Mouse (Mus musculus) T-helper 2 cell (primary cell): Measurements from ENCODE around the gene Rabepk.
"Not testable (repeated sequence)": the region's sequence is repeated elsewhere in the genome, so short reads cannot be mapped to it uniquely, and the experiment has no call there.

Source experiments
- in situ Hi-C: fragments of 300-600 bp; cut with MboI, MseI; formaldehyde crosslinking; loops from one replicate; pipeline ENCODE4 v1.15.1; 2025; ENCODE audit warnings: high pct_unique_total_duplicates

Rabepk gene

DNA sequence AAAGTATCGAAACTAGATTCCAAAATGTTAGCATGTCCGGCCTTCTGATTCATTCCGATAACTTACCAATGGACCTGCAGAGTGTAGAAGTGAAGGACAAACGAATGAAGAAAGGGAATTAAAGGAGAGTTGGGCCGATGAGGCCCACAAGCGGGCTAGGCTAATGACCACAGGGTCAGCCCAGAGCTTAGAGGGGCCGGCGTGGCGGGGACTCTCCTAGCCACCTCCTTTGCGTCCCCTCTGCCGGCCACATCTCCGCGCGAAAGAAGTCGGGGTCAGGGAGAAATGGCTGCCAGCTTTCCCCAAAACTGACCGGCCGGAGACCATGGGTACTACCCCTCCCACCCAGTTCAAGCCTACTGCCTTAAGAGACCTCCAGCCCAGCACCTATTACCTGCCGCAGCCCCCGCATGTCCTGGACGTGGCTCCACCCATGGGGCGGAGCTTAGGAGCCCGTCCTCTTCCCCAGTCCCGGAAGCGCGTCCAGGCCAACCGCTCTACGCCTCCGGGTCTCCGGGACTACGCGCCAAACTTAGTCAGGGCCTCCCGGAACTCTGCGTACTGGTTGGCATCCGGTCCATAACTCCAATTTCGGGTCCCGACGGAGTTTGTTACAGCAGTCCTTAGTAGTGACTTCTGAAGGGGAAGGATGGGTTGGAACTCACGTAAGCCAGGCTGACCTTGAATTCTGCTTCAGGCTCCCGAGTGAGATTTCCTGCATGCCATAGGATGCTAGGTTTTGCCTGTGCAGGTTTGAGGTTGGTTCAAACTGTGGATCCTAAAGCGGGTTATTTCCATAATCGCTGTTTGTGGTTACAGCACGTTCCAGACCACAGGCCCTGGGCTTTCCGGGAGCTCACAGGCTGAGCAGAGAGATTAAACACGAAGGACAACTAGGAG is at the start of gene Rabepk:
TSS of gene Rabepk (minus strand) at position 556 of the 900 bp plus-strand sequence.
- in situ Hi-C loops, result loop anchor here (10.0 kb wide), 1 partner anchor 165 kb away; the partner anchor contains the start of gene Traf1

DNA sequence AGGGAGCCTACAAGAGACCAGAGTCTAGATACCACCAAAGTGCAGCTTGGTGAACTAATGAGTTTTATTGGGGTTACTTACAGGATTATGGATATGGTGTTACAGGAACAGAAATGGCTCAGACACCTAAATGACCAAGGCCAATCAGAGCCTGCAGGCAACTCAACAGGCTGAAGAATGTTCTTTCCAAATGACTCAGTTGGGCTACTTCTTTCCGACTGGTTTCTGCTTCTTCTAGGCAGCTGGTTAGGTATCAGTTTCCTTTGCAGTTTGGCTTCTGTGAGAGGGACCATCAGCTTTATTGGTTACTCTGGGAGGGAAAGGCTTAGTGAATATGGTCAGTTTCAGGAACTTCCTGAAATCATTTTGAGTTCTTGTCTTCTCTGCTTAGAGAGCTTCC is 48.0 kb upstream of the Rabepk start:
- in situ Hi-C loops, result no loop called here

DNA sequence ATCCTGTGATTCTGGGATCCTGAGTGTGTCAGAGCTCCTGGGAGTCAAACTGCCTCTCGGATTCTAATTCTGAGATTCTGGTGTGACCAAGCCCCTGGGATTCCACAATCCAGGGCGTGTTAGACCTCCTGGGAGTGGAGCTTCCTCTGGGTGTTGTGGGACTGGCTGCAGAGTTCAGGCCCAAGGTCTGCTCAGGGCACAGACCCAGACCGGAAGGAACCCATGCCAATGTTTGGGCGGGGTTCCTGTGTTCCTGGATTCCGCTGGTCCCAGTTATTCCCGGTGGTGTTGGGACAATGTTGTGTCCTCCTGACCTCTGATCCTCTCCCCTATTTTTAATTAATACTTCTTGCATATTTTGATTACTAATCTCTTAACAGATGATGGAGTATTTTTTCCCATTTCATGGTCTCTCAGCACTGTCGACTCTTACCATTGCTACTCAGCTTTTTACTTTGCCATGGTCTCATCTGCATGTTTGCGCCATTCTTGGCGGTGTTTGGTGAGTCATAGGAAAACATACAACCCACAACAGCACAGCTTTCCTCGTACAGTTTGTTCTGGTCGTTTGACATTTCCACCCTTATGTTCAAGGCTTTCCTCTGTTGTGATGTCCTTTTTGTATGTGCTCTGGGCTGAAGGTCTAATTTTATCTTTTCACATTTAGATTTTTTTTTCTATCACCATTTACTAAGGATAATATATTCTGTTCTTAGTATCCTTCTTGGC is 43.7 kb upstream of the Rabepk start:
- in situ Hi-C loops, result no loop called here

DNA sequence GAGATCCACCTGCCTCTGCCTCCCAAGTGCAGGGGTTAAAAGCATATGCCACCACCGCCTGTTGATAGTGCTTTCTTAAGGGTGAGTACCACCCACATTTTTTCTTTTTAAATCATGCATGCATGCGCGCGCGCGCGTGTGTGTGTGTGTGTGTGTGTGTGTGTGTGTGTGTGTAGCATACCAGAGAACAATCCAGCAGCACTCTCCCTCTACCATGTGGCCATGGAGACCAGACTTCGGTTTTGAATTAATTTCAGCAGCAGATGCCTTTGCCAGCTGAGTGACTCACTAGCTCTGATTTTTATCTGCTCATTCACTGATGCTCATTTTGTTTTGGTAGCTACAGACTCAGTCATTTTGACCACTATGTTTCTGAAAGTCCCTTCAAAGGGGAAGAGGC is 42.0 kb upstream of the Rabepk start:
- in situ Hi-C loops, result no loop called here

DNA sequence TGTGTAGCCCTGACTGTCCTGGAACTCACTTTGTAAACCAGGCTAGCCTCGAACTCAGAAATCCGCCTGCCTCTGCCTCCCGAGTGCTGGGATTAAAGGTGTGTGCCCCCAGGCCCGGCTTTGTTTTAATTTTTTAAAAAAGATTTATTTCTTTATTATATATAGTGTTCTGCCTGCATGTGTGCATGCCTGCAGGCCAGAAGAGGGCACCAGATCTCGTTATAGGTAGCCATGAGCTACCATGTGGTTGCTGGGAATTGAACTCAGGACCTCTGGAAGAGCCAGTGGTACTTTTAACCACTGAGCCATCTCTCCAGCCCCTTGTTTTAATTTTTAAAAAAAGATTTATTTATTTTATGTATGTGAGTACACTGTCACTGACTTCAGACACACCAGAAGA is 40.4 kb upstream of the Rabepk start:
- in situ Hi-C loops, result not testable (repeated sequence)

DNA sequence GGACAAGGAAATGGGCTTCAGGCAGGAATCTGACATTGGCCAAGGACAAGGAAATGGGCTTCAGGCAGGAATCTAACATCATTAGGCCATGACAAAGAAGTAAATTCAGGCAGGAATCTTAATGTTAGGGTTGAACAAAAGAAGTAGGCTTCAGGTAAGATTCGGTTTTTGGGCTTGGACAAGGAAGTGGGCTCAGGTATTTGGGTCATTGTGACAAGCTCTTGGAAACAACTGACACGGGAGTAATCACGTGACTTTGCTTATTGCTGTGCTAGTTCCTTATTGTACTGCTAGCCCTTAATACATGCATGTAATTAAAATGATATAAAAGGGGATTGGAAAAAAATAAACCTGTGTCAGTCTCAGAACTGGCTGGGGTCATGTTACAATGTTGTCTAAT is 36.0 kb upstream of the Rabepk start:
- in situ Hi-C loops, result no loop called here

DNA sequence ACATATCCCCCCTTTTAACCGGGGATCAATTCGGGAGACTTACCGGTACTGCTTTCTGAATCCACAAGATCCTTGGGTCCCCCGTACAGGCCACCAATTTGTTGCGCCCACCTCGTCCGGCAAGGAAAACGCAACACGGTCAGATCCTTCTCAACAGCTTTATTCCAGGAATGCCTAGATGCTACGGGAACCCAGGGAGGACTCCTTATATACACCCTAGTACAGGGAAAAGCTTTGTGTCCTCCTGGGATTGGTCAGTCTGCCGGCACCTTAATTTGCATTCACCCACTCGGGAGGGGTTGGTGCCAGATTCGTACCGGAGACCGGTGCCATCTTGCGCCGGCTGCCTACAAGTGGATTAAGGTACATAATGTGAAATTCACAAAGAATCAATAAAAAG is 33.9 kb upstream of the Rabepk start:
- in situ Hi-C loops, result no loop called here

DNA sequence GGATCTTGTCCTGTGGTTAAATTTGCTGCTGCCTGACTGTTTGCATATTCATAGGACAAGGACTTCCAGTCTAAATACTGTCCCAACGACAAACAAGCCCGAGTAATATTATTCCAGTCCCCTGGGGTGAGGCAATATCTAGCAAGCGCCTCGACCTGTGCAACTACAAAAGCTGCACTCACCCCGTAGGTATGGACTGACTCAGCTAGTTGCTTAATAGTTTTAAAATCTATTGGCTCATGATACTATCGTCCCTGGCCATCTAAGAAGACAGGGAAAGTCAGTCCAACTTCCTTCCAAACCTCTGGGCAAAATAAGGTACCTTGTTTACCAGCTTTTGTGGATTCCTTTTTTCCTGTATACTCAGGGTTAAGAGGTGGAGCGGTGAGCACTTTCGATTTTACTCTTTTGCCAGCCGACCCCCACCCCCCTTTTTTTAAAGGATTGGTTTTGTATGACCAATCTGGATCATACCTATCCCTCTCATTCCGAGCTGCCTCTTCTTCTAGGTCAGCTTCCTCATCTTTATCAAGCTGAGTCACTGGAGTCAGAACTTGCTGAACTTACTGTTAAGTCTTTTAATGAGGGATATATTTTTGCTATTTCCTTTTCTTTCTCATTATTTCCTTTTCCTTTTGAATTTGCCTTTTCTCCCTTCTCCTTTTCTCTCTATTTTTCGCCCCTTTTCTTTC is 33.2 kb upstream of the Rabepk start, which contains the start of gene Gm34653:
TSS of gene Gm34653 (plus strand) at position 242 of the 692 bp plus-strand sequence.
- in situ Hi-C loops, result not testable (repeated sequence)

DNA sequence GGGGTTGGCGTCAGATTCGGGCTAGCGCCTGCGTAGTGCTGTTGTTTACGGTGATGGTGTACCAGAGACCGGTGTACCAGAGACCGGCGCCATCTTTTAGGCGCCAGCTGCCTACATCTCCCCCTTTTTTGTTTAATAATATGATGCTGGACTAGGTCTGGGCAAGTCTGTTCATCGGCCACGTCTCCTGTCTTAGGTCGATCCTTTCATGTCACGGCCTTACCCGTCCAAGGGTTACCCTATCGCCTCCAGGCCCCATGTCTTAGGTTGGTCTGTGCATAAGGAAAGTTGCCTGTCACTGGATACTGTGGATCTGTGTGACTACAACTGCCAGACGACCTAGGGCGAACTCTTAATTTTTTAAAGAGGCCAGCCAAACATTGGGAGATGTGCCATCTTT is 30.4 kb upstream of the Rabepk start:
- in situ Hi-C loops, result not testable (repeated sequence)

DNA sequence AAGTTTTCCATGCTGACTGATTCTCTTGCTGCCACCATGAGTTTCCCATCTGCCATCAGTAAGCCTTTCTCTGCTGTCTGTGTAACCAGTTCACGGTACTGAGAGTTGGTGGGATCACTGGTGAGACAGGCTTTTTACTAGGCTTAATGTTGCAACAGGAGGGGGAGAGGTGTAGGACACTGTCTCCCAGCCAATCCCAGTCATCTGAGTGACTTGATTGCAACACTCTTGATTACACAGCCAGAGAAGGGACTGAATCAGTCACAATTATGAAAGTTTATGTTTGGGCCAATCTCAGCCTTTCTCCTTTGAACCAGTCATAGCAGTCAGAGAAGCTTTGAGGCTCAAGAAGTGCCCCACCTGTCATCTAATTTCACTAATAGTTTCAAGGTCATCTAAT is 28.3 kb upstream of the Rabepk start:
- in situ Hi-C loops, result no loop called here

DNA sequence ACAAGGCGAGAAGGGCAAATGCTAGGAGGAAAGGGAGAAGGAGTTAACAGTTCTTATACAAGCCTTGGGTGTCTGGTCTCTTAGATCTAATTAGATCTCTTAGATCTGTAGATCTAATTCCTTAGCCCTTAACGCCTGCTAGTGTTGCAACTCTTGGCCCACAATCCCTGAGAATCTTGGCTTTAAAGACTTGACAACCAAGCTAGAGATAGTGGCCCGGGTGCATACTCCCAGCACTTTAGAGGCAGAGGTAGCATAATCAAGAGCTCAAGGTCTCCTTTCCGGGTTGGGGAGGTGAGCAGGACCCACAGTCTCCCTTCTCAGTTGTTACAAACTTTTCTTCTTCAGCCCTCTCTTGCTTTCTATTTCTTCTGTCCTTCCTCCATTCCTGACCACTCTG is 27.9 kb upstream of the Rabepk start:
- in situ Hi-C loops, result no loop called here

DNA sequence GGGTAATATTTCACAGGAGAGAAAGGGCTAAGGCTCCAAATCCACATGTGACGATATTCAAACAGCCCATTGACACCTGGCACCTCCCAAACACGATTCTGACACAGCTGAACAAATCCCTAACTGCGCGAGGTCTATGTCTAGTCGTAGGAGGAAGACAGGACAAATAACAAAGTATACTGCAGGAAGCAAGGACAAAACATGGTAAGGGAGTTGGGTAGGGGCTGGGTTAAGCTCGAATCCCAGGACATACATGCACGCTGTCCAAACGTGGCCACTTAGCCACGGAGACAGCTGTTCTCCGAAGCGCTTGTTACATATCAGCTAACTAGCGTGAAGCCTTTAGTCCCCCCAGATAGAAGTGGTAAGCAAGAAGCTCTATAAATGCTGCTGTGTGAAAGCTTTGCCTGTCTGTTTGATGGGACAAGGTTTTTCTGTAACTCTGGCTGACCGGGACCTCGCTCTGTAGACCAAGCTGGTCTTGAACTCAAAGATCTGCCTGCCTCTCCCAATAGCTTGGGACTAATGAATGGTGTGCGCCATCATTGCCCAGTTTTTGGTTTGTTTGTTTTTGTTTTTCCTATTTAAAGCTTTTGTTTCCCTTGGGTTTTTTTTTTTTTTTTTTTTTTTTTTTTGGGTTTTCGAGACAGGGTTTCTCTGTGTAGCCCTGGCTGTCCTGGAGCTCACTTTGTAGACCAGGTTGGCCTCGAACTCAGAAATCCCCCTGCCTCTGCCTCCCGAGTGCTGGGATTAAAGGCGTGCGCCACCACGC is 26.9 kb upstream of the Rabepk start:
- in situ Hi-C loops, result no loop called here

DNA sequence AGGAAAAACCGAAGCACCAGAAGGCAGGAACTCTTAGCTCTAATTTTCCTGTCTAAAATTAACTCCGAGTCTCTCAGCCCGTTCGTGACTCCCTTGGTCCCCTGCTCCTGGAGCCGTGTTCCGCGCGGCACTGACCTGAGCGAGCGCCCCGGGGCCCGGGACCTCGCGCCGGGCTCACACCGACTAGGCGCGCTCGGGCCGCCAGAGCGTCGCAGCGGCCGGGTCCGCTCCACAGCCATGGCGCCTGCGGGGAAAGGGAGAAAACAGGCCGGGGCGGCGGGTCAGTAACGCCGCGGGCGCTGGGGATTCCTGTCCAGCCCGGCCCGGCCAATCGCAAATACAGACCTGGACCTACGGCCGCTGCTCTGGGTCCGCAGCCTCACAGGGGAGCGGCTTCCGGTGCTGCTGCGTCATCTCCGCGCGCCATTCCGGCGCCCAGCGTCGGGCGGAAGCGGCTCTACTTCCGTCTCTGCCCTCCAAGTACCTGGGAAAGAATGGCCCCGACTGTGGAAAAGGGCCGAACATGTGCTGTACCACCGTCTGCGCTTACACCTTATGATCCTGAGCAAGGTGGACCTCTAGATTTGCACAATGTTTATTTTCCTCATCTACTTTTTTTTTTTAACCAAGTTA is 26.2 kb upstream of the Rabepk start, which contains the start of gene Fbxw2:
TSS of gene Fbxw2 (minus strand) at position 485 of the 633 bp plus-strand sequence.
- in situ Hi-C loops, result no loop called here

DNA sequence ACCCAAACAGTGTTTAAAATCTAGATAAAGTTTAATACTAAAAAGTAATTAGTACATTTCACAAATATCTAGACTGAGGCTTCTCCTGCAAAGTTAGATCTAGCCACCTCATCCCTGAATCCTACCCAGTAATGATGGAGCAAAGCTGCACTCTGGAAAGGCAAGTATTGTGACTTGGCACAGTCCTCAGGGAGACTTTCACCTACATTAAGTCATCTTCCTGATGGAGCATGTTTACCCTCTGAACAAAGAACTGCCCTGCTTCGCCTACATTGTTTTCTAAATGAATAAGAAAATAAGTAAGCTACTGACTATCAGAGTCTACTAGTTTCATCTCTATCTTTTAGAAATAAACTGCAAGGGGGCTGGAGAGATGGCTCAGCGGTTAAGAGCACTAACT is 18.8 kb upstream of the Rabepk start:
- in situ Hi-C loops, result no loop called here

DNA sequence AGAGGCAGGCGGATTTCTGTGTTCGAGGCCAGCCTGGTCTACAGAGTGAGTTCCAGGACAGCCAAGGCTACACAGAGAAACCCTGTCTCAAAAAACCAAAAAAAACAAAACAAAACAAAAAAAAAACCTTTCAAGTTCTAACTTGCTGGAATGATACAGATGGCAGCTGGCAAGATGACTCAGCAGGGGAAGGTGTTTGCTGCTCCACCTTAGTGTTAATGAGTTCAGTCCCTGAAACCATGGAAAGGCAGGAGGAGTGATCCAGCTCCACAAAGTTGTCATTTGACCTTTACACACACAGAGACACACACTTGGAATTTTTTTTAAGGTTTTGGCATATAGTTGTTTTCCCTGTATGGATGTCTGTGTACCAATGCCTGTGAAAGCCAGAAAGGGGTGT is 16.2 kb upstream of the Rabepk start:
- in situ Hi-C loops, result not testable (repeated sequence)

DNA sequence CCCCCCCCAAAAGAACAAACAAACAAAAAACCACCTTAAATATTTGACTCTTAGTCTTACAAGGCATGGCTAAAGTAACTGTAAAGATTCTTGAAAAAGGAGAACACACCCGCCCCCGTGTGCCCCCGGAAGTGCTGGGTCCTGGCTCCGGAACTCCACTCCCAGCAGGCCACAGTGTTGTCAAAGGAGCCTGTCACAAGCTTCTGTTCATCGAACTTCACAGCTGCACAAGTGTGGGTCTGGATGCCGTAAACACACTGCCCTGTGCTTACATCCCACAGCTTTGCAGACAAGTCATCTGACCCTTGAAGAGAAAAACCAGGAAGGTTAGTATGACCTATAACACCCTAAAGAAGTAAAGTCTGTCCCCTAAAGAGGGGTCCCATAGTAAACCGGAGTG is 13.0 kb upstream of the Rabepk start:
- in situ Hi-C loops, result no loop called here

DNA sequence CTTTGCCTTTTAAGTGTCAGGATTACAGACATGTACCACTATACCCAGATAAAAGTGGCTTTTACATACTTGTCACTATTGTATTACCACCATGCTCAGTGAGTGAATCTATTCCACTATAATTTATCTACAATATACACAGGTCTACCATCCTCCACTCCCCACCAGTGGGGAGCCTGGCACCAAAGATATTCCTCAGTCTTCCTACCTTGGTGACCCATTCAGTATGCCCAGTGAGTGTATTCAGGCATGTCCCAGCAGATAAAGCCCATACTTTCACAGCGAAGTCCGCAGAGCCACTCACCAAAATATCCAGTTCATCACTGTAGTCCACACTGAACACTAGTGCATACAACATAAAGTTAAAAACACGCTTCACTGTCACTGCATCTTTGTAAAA is 11.1 kb upstream of the Rabepk start:
- in situ Hi-C loops, result no loop called here

DNA sequence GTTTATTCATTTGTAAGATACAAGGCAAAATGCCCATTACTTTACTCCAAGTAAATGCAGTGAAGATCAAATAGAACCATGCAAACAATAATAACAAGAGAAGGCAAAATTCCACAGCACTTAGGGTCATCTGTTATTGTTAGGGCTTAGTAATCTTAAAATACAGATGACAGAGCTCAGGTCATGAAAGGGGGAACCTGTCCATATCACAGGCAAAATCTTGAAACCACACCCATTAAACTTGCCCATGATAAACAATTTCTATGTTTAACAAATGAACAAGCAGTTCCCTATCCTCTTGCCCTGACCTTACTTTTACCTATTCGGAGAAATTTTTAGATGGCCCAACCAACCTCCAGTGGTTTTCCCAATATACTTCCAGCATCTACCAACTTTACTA is 9.9 kb upstream of the Rabepk start:
- in situ Hi-C loops, result no loop called here

DNA sequence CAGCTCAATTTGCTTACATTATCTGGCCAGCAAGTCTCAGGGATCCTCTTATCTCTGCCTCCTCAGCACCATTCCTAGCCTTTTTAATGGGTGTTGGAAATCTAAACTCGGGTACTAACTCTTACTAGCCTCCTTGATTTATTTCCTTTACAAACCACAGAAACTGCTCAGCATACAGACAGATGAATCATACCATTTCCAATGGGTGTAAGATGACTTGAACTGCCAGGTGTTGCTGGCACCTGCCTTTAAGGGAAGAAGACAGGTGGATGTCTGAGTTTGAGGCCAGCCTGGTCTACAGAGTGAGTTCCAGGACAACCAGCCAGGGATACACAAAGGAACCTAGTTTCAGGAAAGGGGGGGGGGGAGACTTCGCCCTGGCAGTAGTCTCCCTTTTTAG is 8.3 kb upstream of the Rabepk start:
- in situ Hi-C loops, result no loop called here

DNA sequence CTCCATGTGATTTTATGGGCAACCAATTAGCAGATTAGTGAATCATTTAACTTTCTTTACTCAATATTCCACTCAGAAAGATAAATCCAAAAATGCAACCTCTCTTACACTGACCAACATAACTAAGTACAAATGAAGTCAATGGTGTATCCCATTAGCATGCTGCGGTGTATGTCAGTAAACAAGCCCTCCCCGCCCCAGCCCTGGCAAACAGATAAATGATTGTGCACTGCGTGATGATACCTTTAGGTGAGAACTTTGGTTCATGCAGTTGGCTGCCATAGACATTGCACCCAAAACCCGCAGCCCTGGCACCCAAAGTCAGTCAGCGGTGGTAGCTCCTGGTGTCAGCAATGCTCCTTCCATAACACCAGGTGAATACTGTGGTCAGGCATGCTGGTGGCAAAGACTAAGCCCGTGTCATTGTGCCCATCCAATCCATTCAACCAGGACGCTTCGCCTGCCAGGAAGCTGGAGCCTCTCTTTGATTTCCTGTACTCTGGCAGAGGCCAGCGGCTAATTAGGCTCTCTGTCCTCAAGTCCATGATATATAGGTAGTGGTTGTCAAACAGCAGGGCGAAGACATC is 5.7 kb upstream of the Rabepk start:
- in situ Hi-C loops, result no loop called here

DNA sequence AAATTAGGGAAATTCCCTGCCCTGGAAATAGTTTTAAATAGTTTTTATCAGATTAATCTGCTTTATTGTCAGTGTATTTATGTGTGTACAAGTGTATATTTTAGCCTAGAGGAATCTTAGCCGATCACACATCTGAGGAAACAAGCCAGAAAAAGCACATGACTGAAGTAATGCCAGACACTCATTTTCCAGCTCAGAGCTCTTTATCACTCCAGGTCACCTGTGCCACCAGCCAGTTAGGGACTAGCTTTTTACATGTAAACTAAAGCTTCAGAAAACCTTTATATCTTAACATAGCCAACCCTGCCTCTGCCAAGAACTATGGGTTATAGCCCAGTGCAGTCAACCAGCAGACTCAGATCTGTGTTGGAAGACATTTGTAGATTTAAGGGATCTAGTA is 5.1 kb upstream of the Rabepk start:
- in situ Hi-C loops, result no loop called here
